Mouse (Mus musculus): ENCODE results near the gene Nfkb1.

The Nfkb1 gene

DNA sequence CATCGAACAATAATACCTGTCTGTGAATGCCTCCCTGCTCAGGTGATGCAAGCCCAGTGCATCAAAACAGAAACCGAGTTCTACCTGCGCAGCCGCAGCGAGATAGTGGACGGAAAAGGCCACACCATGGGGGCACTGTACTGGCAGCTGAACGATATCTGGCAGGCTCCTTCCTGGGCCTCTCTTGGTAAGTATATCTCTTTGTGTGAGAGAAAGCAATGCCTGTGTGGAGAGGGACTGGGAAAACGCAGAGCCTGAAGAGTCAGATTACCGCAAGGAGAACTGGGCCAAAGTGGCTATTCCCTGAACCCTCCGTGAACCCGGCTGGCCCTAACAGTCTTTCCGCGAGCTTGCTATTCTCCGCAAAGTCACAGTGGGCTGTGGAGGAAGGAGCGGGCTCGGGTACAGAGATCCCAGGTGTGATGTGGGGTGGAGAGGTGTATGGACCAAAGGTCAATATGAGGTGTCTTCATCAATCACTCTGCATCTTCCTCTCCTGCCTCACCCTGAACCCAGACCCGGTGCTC, 128.1 kb downstream of the Nfkb1 start:
- no peak for ATAC-seq (ENCODE audit: insufficient number of reproducible peaks, low FRiP score, low TSS enrichment)

DNA sequence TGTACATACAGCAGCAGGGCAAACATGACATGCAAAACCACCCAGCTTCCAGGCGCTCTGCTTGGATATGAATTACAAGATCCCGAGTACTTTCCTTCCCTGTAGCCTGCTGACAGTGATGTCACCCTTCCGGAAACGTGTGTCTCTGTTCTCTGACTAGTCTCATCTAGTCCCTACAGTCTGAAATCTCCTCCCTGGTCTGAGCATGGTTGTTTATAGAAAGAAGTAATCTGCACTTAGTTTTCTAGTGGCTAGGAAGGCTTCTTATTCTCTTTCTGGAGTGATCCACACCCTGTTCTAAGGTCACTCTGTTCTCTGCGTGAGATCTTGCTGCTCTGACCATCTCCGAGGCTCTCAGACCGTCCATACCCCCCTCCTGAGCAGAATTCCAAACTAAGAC, 129.3 kb downstream of the Nfkb1 start:
- no peak for ATAC-seq (ENCODE audit: insufficient number of reproducible peaks, low FRiP score, low TSS enrichment)

DNA sequence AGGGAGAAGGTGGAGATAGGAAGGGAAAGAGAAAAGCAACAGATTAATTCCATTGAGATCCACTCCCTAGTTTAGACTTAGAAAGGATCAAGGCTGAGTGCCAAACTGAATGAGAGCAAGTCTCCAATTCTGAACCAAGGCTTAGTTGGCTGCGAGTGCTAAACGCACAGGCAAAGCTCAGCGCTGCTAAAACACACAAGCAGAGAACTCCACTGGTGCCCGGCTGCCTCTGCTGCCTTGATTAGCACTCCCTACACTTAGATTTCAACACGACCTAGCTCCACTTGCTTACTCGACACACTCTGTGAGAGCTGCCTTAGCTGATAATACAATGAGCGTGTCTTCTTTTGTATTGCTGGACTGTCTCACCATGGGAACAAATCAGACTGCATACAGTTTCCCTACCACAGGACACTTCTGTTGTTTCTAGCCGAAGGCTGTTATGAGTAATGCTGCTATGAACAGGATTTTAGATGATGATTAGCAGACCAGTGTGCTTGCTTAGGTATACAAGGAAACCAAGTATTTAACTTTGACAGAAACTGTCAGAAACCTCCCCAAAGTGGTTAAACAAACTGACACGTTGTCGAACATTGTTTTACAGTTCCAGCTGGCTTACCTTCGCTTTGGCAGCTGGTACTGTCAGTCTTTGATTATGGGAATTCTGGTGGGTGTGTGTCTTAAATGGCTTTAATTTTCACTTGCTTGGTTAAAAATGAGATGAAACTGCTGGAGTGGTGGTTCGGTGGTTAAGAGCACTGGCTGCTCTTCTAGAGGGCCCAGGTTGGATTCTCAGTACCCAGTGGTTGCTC, 134.3 kb downstream of the Nfkb1 start:
- ATAC-seq (ENCODE audit: insufficient number of reproducible peaks, low FRiP score, low TSS enrichment) = no peak

DNA sequence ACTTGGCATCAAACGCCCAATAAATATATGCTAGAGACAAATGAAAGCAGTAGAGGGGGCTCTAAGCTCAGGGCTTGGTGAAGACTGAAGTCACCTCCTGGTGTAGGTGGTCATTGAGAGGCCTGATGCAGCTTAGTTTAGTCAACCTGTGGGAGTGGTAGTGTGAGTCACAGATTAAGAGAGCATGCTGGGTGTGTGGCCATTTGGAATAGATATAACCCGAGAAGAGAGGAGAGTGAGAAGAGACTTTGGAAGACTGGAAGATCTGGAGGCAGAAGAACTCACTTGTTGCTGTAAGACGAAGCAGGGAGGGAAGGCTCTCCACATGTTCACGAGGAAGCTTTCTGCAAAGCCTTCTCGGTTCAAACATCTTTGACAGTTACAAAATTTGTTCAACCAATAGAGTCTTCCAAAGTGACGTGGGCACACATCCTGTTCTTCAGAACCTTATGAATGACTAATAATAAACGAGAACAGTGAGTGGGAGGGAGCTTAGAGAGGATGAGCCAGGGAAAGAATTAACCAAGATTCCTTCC, 135.2 kb downstream of the Nfkb1 start:
- ATAC-seq (ENCODE audit: insufficient number of reproducible peaks, low FRiP score, low TSS enrichment) = no peak

DNA sequence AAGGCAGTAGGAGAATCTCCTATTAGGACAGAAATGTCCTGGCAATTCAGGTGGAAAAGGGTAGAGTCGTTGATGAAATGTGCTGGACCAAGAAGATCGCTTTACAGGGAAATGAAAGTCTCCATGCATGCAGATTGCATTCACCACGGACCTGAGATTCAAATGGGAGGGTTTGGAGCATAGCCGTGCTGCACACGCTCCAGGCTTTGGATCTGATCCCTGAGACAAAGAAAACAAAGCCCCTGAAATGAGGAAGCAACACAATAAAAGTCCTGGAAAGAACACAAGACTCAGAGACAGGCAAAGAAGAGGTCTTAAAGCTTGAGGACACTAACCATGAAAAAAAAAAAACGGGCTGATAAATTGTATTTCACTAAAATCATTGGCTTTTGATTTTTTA, 136.2 kb downstream of the Nfkb1 start:
- no peak for ATAC-seq (ENCODE audit: insufficient number of reproducible peaks, low FRiP score, low TSS enrichment)

DNA sequence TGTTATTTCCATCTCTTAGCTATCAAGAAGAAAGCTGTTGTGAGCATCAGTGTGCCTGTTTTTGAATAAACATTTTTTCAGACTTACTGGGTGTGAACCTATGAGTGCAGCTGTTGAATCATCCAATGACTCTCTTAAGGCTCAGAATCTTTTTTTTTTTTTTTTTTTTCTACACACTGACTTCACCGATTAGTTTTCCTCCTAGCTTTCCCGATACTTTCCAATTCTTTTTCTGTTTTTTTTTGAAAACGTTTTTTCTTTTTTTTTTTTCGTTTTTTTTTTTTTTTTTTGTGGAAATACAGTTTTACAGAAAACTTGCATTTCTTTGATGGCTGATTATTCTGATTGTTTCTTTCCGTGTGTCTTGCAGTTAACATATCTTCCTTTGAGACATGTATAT, 138.5 kb downstream of the Nfkb1 start:
- ATAC-seq (ENCODE audit: insufficient number of reproducible peaks, low FRiP score, low TSS enrichment) = no peak

DNA sequence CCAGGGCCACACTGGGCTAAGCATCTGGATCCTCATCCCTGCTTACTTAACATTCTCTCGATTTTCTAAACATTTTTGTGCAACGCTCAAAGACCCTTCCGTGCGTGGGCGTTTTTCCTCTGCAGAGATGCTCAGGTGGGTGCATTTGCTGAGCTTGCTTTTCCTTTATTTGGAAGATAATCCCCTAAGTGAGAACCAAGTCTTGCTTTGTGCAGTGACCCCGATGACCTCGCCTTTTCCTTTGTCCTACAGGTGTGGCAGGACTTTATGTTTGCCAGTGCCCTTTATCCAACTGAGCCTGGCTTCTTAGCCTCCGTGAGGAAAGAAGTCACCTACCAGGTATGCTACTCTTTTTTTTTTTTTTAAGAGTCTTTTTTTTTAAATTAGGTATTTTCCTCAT, 144.0 kb downstream of the Nfkb1 start:
- no peak for ATAC-seq (ENCODE audit: insufficient number of reproducible peaks, low FRiP score, low TSS enrichment)

DNA sequence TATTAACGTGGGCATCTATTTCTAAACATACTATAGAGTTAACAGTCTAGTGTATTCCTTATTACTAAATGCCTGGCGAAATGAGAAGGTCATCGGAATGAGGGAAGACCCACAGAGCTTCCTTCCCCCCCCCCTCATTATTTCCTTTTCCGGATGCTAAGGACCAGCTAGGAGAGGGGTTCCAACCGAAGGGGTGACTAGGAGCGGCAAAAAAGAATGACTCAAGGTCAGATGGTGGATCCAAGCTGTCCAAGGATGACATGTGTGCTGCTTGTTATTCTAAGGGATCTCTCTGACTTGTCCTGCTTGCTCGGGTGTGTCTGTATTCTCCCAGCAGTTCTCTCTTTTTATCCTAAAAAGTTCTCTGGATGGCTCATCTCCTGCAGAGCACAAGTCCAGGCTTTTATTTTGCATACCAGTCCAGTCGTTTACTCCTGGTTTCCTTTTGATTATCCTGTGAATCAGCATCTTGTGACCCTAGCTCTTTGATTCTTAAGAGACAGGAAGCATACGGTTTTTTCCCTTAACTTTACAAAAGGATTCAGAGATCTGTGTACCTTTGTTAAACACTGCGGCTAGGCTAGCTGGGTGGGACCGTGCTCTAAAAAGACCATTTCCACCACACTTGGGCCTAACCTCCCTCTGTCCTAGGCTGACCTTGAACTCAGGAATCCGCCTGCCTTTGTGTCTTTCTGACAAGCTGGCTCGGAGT, 145.0 kb downstream of the Nfkb1 start:
- ATAC-seq (ENCODE audit: insufficient number of reproducible peaks, low FRiP score, low TSS enrichment) = no peak
